Mouse (Mus musculus) embryonic fibroblast, embryonic 13.5 days (primary cell): ENCODE results near the gene Mphosph9.

Experiments used
- CTCF ChIP-seq: IDR thresholded peaks from 2 replicates; pipeline ENCODE4 v1.5.1; 2011; ENCODE audit warnings: mild to moderate bottlenecking, control low read depth, low read length, moderate library complexity, borderline replicate concordance; ENCODE audit not compliant: insufficient read depth
- POLR2A ChIP-seq: IDR thresholded peaks from 2 replicates; pipeline ENCODE4 v1.6.1; 2011; ENCODE audit warnings: low read depth, mild to moderate bottlenecking, control low read depth, low read length, moderate library complexity

DNA sequence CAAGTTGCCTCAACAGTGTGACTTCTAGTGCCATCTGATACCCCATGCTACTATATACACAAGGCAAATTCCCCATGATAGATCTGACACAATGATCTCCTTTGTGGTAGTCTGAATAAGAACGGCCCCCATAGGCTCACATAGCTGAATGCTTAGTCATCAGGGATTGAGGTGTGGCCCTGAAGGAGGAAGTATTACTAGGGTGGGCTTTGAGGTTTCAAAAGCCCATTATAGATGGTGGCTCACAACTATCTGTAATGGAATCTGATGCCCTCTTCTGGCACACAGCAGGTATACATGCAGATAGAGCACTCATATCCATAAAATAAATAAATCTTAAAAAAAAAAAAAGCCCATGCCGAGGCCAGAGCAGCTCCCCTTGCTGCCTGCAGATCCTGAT, 68.6 kb downstream of the Mphosph9 start:
- TF ChIP-seq POLR2A: no peak
- TF ChIP-seq CTCF: no peak
